Mouse (Mus musculus) neural tube, postnatal 0 days (tissue): Measurements from ENCODE around the gene Olfr1201. TPM values are rescaled to one million over a fixed set of nuclear protein-coding genes. Genes with fewer than 3 reads are reported as not detected.

Experiments
- polyA plus RNA-seq: library from polyadenylated mRNA; unstranded; fragments of >200 nt; fragmentation: Nextera tagmentation; extraction: Ambion mirVana; gene quantifications from 2 replicates; pipeline ENCODE4 v1.2.1, GENCODE M21; 2015

The Olfr1201 gene
- polyA plus RNA-seq, result not detected in 2 replicates

GRCm38 (mm10) chr2:88792736-88793135, at the start of gene Olfr1201:
Olfr1201 (plus strand) TSS chr2:88793036.

GRCm38 (mm10) chr2:88751270-88751669, 41.6 kb upstream of the Olfr1201 start, which contains the start of gene Olfr1198:
Olfr1198 (minus strand) TSS chr2:88751370.

GRCm38 (mm10) chr2:88760369-88760768, 32.5 kb upstream of the Olfr1201 start, which contains the start of gene Olfr1199:
Olfr1199 (minus strand) TSS chr2:88760469.

DNA sequence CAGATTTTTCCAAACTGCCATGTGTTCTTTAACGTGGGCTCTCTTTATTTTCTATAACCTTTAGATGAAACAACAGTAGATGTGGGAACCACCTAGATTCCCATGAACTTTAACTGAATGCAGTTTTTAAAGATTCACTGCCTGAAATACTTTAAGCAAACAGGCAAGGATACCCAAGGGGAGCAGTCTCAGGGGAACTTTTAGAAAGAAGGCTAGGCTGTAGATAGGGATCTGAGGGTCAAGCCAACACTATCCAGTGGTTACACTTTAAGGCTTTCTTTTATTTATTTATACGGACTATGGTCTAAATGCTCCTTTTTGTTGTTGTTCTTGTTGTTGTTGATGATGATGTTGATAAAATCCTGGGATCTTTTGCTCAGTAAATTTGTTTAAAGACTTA, 22.4 kb upstream of the Olfr1201 start, which contains the start of gene Olfr1200:
Gene Olfr1200, minus strand, starts transcription at position 101 of the 400 bp plus-strand sequence.

DNA sequence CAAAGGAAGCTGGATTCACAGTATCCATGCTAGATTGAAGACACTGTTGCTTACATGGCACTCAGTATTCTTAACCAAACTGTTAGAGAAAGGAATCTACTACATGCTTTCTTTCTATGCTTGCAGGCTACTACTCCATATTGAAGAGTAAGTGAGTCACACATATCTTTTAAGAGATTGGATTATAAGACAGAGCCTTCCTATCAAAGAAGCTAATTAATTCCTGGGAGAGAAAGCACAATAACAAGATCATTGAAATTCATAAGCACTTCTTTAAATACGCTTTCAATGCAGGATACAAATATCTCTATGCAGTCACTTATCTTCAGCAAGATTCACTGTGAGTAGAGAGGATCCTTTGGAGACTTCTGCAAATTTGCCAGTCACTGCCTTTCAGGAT, 21.4 kb downstream of the Olfr1201 start, which contains the start of gene Olfr1202:
Gene Olfr1202, plus strand, starts transcription at position 301 of the 400 bp plus-strand sequence.

DNA sequence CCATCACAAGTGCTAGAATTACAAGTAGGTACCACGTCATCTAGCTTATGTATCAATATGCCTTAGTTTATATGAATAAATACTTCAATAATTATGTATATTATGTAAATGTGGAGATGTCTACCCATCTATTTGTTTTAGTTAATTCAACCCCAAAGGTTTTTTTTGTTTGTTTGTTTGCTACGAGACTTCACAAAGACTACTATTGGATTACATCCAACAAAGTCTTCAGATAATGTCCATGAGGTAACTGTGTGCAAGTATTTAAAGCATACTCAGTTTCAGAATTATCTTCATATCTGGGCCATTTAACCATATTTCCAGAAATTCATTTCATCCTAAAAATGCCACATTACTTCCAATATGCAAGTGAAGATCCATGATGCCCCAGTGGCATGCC, 36.6 kb downstream of the Olfr1201 start, which contains the start of gene Olfr1205:
Gene Olfr1205, plus strand, starts transcription at position 301 of the 400 bp plus-strand sequence.

Other genes with a start within 250 kb of the Olfr1201 start
- gene Olfr1188, start 236.1 kb upstream of the Olfr1201 start, polyA plus RNA-seq, result not detected in 2 replicates
- not detected in 2 replicates for gene Olfr1189, start 206.6 kb upstream of the Olfr1201 start, polyA plus RNA-seq
- not detected in 2 replicates for gene Olfr1191-ps1, start 152.5 kb upstream of the Olfr1201 start, polyA plus RNA-seq
- gene Olfr1192-ps1, start 144.5 kb upstream of the Olfr1201 start, polyA plus RNA-seq, result not detected in 2 replicates
- gene Olfr1193, start 117.4 kb upstream of the Olfr1201 start, polyA plus RNA-seq, result not detected in 2 replicates
- not detected in 2 replicates for gene Olfr1195, start 103.8 kb upstream of the Olfr1201 start, polyA plus RNA-seq
- not detected in 2 replicates for gene Olfr1196, start 88.4 kb upstream of the Olfr1201 start, polyA plus RNA-seq
- not detected in 2 replicates for gene Olfr1197, start 60.7 kb upstream of the Olfr1201 start, polyA plus RNA-seq
- gene Olfr1198, start 41.7 kb upstream of the Olfr1201 start, polyA plus RNA-seq, result not detected in 2 replicates
- not detected in 2 replicates for gene Olfr1199, start 32.6 kb upstream of the Olfr1201 start, polyA plus RNA-seq
- not detected in 2 replicates for gene Olfr1200, start 22.5 kb upstream of the Olfr1201 start, polyA plus RNA-seq
- gene Olfr1202, start 21.5 kb downstream of the Olfr1201 start, polyA plus RNA-seq, result not detected in 2 replicates
- gene Olfr1205, start 36.7 kb downstream of the Olfr1201 start, polyA plus RNA-seq, result not detected in 2 replicates
- not detected in 2 replicates for gene Olfr1204, start 56.3 kb downstream of the Olfr1201 start, polyA plus RNA-seq
- not detected in 2 replicates for gene Olfr1206, start 70.2 kb downstream of the Olfr1201 start, polyA plus RNA-seq
- not detected in 2 replicates for gene Olfr1208, start 109.3 kb downstream of the Olfr1201 start, polyA plus RNA-seq
- gene Olfr1209, start 122.1 kb downstream of the Olfr1201 start, polyA plus RNA-seq, result not detected in 2 replicates
- gene Olfr1211, start 145.1 kb downstream of the Olfr1201 start, polyA plus RNA-seq, result not detected in 2 replicates
- gene Olfr1212, start 160.9 kb downstream of the Olfr1201 start, polyA plus RNA-seq, result not detected in 2 replicates
- gene Gm13762, start 187.2 kb downstream of the Olfr1201 start, polyA plus RNA-seq, result not detected in 2 replicates
- not detected in 2 replicates for gene Olfr1214, start 199.6 kb downstream of the Olfr1201 start, polyA plus RNA-seq
- not detected in 2 replicates for gene Olfr1215, start 213.9 kb downstream of the Olfr1201 start, polyA plus RNA-seq
- gene Olfr1216, start 225.3 kb downstream of the Olfr1201 start, polyA plus RNA-seq, result not detected in 2 replicates
- gene Olfr1217, start 239.0 kb downstream of the Olfr1201 start, polyA plus RNA-seq, result not detected in 2 replicates